In the genomic region with DNA sequence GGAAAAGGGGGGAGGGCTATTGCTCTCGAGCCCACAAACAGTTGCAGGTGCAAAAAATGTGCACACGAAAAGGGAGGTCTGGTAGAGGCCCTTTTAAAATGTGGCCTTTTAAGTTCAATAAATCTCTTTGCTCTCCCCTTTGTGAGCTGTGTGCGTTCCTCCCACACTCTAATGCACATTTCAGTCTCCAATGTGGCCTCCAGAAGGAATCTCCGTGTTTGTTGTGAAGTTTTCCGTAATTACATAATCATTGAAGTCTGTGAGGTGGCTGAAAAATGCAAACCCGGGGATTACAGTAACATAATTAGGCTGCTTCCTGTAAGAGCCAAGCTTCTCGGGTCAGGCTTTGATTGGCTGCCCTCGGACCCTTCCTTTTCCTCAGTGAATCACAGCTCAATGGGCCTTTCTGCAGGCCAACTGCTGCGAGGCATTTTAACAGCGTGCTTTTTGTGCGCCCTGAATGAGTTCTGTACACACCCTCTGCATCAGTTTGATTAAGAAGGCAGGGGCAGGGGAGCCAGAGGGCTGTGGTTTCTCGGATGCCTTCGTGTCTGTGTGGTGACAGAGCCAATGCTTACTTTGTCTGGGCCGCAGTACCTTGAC, we compare ENCODE assay signal across 10 mouse cellular contexts.
DNase-seq lines count a peak whose midpoint lies in the region; ATAC-seq lines count a peak whose summit lies in the region.
"Had no signal": no experiment of that assay in that cellular context is flagged by ENCODE, and none has a peak within 500 bp of the region (broad histone marks: within the 10 kb centered on the region; RNA-seq: fewer than 3 reads in every experiment).

No protein-coding gene starts in this region.

- peak; percentile 11 for DNase-seq in lung, postnatal 10 days
- DNase-seq in lung, postnatal 36 days, result no peak
- peak; percentile 55 for DNase-seq in forebrain, embryonic 10.5 days (ENCODE audit: extremely low spot score, low spot score)
- DNase-seq in splenic B cell, adult 2 months (ENCODE audit: low read depth, low spot score), result peak; percentile 1
- no peak for DNase-seq in ovary, postnatal 10 days (ENCODE audit: low spot score)
- no peak for DNase-seq in cerebellum, adult 8-10 months
- DNase-seq: gastrocnemius, adult 2 months had no signal

- WGBS in forebrain, embryonic 10.5 days, result 32% methylated on average over 14 of the region's 14 CpGs
- 18% methylated on average over 14 of the region's 14 CpGs for WGBS in limb, embryonic 13.5 days

- H3K4me3 ChIP-seq in forebrain, embryonic 10.5 days, result peak overlapping the region; percentile 16; the same call in 1 of the 2 replicates
- H3K4me3 ChIP-seq in limb, embryonic 13.5 days, result no peak overlapping the region
- H3K4me3 ChIP-seq: gastrocnemius, adult 2 months; intestine, embryonic 15.5 days had no signal

- no peaks in the 10 kb centered on the region for H3K36me3 ChIP-seq in forebrain, embryonic 10.5 days (replicated peaks)
- H3K36me3 ChIP-seq in limb, embryonic 13.5 days, result no peaks in the 10 kb centered on the region
- H3K36me3 ChIP-seq in splenic B cell, adult 2 months (ENCODE audit: control insufficient read depth, insufficient read depth, low read length, poor library complexity, severe bottlenecking), result no peaks in the 10 kb centered on the region
- H3K36me3 ChIP-seq: intestine, embryonic 15.5 days had no signal

- peak overlapping the region; percentile 31; the same call in 1 of the 2 replicates for H3K27ac ChIP-seq in forebrain, embryonic 10.5 days
- no peak overlapping the region for H3K27ac ChIP-seq in limb, embryonic 13.5 days
- H3K27ac ChIP-seq: gastrocnemius, adult 2 months; intestine, embryonic 15.5 days had no signal

- H3K9me3 ChIP-seq in forebrain, embryonic 10.5 days, result no peaks in the 10 kb centered on the region
- H3K9me3 ChIP-seq in limb, embryonic 13.5 days, result no peaks in the 10 kb centered on the region
- H3K9me3 ChIP-seq: intestine, embryonic 15.5 days had no signal

- H3K27me3 ChIP-seq in forebrain, embryonic 10.5 days (ENCODE audit: poor library complexity, severe bottlenecking), result peaks cover 58% of the 10 kb centered on the region
- 0 out of 2 replicates have a peak, but pooled peaks cover 3% of the 10 kb centered on the region for H3K27me3 ChIP-seq in limb, embryonic 13.5 days
- H3K27me3 ChIP-seq in splenic B cell, adult 2 months (ENCODE audit: control insufficient read depth, insufficient read depth, low read length, poor library complexity, severe bottlenecking), result no peaks in the 10 kb centered on the region
- H3K27me3 ChIP-seq: intestine, embryonic 15.5 days had no signal

- H3K9ac ChIP-seq in limb, embryonic 13.5 days, result no peak overlapping the region; the same call in 1 of the 2 replicates
- H3K9ac ChIP-seq: intestine, embryonic 15.5 days had no signal

- H3K4me2 ChIP-seq in limb, embryonic 13.5 days (replicated peaks), result peak overlapping the region; percentile 36
- H3K4me2 ChIP-seq: intestine, embryonic 15.5 days had no signal

- peak; percentile 44; the same call in 1 of the 2 replicates for ATAC-seq in limb, embryonic 13.5 days (ENCODE audit: low FRiP score, low read depth)
- no peak for ATAC-seq in megakaryocyte progenitor cell, adult 5-6 weeks (replicated peaks; ENCODE audit: poor library complexity)
- ATAC-seq: intestine, embryonic 15.5 days had no signal

- peaks cover 15% of the 10 kb centered on the region for H3K4me1 ChIP-seq in forebrain, embryonic 10.5 days
- H3K4me1 ChIP-seq in limb, embryonic 13.5 days, result peaks cover 15% of the 10 kb centered on the region

Comparison
In these comparisons a context has a peak if more than half of its experiments do, and no peak if none do; other contexts are left out.
1. DNase-seq: peak in lung, postnatal 10 days (single experiment), forebrain, embryonic 10.5 days (single experiment) and splenic B cell, adult 2 months (single experiment); none in lung, postnatal 36 days (single experiment), ovary, postnatal 10 days (single experiment) and cerebellum, adult 8-10 months (single experiment).